Mouse (Mus musculus): ENCODE results near the gene Nxn. TPM values are rescaled to one million over a fixed set of nuclear protein-coding genes. Genes with fewer than 3 reads are reported as not detected.
"Not testable (repeated sequence)": the region's sequence is repeated elsewhere in the genome, so short reads cannot be mapped to it uniquely, and the experiment has no call there.

Gene Nxn
- polyA plus RNA-seq, 1 experiment from 2014 or later: 2.6 TPM

DNA sequence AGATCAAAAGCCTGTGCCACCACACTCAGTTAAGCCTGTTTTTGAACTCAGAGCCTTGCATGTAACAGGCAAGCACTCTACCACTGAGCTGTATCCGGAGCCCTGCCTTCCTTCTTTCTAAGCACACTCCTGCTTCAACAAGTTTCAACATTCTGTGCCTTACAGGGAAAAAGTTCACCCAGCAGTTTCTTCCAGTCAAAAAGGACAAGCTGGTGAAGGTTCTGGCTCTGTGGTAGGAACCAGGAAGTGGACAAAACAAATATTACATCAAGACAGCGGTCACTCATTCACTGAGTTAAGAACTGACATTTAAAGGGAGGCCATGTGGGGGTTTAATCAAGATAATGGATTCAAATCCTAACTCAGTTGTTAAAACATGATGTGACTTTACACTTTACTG, 183.9 kb downstream of the Nxn start:
- no peak overlapping the region for H3K4me2 ChIP-seq (ENCODE audit: low read depth, low read length)
- no peak overlapping the region for H3K27ac ChIP-seq (ENCODE audit: low read depth)
- TF ChIP-seq EP300 (IDR thresholded peaks at IDR 0.05; ENCODE audit: low read depth) (no peak), CTCF (IDR thresholded peaks at IDR 0.05; ENCODE audit: low read depth) (no peak)
- no peak for ATAC-seq
- WGBS (ENCODE audit: insufficient replicate concordance): 65% methylated on average over 2 of the region's 2 CpGs
- no peak for DNase-seq
- no peaks in the 10 kb centered on the region for H3K9me3 ChIP-seq (ENCODE audit: low read length)
- H3K36me3 ChIP-seq (replicated peaks; ENCODE audit: insufficient read depth, low read length): peaks cover 13% of the 10 kb centered on the region; the same call in 1 of the 2 replicates
- H3K9ac ChIP-seq (replicated peaks): no peak overlapping the region
- no peaks in the 10 kb centered on the region for H3K27me3 ChIP-seq (ENCODE audit: insufficient read depth, low read length)
- H3K4me3 ChIP-seq (ENCODE audit: low read depth, low read length): no peak overlapping the region
- H3K4me1 ChIP-seq (ENCODE audit: insufficient read depth): peaks cover 16% of the 10 kb centered on the region

DNA sequence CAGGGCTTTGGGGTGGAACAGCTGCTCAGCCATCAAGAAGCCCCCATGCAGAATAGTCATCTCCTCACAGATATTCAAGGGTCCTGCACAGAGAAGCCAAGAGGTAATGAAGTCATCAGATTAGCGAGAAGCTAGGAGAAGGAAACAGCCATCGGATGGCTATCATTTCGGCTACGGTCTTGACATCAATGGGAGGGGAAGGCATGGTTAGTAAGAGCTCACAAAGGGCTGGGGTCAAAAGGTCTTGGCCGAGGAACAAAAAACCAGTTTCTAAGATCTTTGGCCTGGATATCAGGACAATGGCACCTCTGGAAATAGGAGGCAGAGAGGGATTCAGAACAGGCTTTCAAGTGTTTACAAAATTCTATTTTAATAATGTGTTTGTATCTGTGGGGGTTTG, 185.1 kb downstream of the Nxn start:
- no peak overlapping the region for H3K27ac ChIP-seq (ENCODE audit: low read depth)
- no peak for DNase-seq
- no peak overlapping the region for H3K9ac ChIP-seq (replicated peaks)
- H3K27me3 ChIP-seq (ENCODE audit: insufficient read depth, low read length): no peaks in the 10 kb centered on the region
- H3K4me3 ChIP-seq (ENCODE audit: low read depth, low read length): no peak overlapping the region
- peaks cover 16% of the 10 kb centered on the region for H3K4me1 ChIP-seq (ENCODE audit: insufficient read depth)
- H3K36me3 ChIP-seq (replicated peaks; ENCODE audit: insufficient read depth, low read length): peaks cover 11% of the 10 kb centered on the region; the same call in 1 of the 2 replicates
- no peak for TF ChIP-seq CTCF (IDR thresholded peaks at IDR 0.05; ENCODE audit: low read depth)
- WGBS (ENCODE audit: insufficient replicate concordance): 87% methylated on average over 5 of the region's 5 CpGs
- H3K4me2 ChIP-seq (ENCODE audit: low read depth, low read length): no peak overlapping the region
- no peaks in the 10 kb centered on the region for H3K9me3 ChIP-seq (ENCODE audit: low read length)
- ATAC-seq: no peak

DNA sequence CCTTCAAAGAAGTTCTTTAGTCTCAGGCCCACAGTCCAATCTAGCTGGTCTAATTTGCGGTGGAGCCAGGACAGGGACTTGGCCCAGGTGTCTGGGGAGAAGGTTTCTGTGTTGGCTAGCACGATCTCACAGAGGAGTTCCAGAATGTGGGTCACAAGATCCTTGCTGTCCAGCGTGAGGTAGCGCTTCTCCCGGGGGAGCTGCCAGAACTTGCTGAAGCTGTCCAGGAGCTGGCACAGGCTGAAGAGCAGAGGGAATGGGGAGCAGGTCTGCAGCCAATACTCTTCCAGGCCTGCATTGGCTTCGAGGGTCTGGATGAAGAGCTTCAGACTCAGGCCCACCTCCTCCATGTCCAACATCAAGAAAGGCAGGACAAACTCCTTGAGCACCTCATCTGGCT, 187.3 kb downstream of the Nxn start:
- H3K27me3 ChIP-seq (ENCODE audit: insufficient read depth, low read length); H3K9me3 ChIP-seq (ENCODE audit: low read length); DNase-seq; H3K4me3 ChIP-seq (ENCODE audit: low read depth, low read length); H3K27ac ChIP-seq (ENCODE audit: low read depth); H3K4me2 ChIP-seq (ENCODE audit: low read depth, low read length); ATAC-seq; H3K9ac ChIP-seq (replicated peaks); H3K4me1 ChIP-seq (ENCODE audit: insufficient read depth): not testable (repeated sequence)
- peaks cover 17% of the 10 kb centered on the region; the same call in 1 of the 2 replicates for H3K36me3 ChIP-seq (replicated peaks; ENCODE audit: insufficient read depth, low read length)
- WGBS (ENCODE audit: insufficient replicate concordance): 74% methylated on average over 2 of the region's 6 CpGs

DNA sequence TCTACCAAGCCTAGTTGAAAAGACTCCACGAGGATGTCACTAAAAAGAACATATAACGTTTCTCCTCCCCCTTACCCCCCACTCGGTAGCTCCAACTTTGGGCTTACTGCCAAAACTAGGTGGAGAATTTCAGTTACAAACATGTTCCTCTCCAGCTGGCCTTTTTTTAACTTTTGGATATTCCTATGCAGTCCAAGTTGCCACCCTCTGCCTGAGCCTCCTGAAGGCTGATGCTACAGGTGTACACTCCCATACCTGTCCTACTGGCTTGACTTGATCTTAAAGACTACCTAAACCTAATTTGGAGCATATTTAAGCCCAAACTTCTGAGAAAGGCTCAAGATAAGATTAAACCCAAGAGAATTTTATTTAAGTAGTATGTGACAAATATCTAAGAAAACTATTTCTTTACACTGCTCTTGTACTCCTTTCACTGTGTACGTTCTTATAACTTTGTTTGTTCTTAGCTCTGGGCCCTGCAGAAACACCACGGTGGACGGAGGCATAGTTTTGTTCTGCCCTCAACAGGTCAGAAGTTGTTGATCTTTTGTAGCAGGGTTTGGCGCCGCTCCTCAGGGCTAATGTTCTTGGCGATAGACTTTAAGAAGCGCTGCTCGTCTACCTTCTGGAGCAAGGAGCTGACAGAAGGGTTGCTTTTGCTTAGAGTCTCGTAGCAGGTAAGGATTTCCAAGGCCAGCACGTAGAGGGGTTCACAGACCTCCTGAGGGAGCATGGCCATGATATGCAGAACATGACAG, 188.5 kb downstream of the Nxn start:
- 80% methylated on average over 13 of the region's 13 CpGs for WGBS (ENCODE audit: insufficient replicate concordance)
- peaks cover 17% of the 10 kb centered on the region; the same call in 1 of the 2 replicates for H3K36me3 ChIP-seq (replicated peaks; ENCODE audit: insufficient read depth, low read length)

More for the DNA sequence above, 188.5 kb downstream of the Nxn start:
- DNase-seq: no peak
- Histone ChIP-seq H3K27ac (ENCODE audit: low read depth) (no peak overlapping the region), H3K4me2 (ENCODE audit: low read depth, low read length) (no peak overlapping the region), H3K4me1 (ENCODE audit: insufficient read depth) (peaks cover 3% of the 10 kb centered on the region; the same call in 1 of the 2 replicates), H3K9ac (replicated peaks) (no peak overlapping the region), H3K27me3 (ENCODE audit: insufficient read depth, low read length) (no peaks in the 10 kb centered on the region), H3K9me3 (ENCODE audit: low read length) (no peaks in the 10 kb centered on the region), H3K4me3 (ENCODE audit: low read depth, low read length) (no peak overlapping the region)
- no peak for TF ChIP-seq CTCF (IDR thresholded peaks at IDR 0.05; ENCODE audit: low read depth)
- TF ChIP-seq EP300 (IDR thresholded peaks at IDR 0.05; ENCODE audit: low read depth): no peak
- ATAC-seq: no peak

Other genes starting within 250 kb of the Nxn start
- gene Vps53, start 219.5 kb downstream of the Nxn start, polyA plus RNA-seq (2015; fragmentation: Nextera tagmentation; extraction: Ambion mirVana): 15.4 and 16.2 TPM in 2 replicates
- gene Fam57a, start 219.5 kb downstream of the Nxn start, polyA plus RNA-seq (2015; fragmentation: Nextera tagmentation; extraction: Ambion mirVana): 2.3 and 2.5 TPM in 2 replicates
- 0.73 and 0.86 TPM in 2 replicates for gene Dbil5, start 181.5 kb downstream of the Nxn start, polyA plus RNA-seq (2015; fragmentation: Nextera tagmentation; extraction: Ambion mirVana)
- 6.8 and 9.5 TPM in 2 replicates for gene Gemin4, start 181.5 kb downstream of the Nxn start, polyA plus RNA-seq (2015; fragmentation: Nextera tagmentation; extraction: Ambion mirVana)
- gene Mrm3, start 155.4 kb downstream of the Nxn start, polyA plus RNA-seq (2015; fragmentation: Nextera tagmentation; extraction: Ambion mirVana): 13.9 and 14.8 TPM in 2 replicates
- gene Glod4, start 155.4 kb downstream of the Nxn start, polyA plus RNA-seq (2015; fragmentation: Nextera tagmentation; extraction: Ambion mirVana): 41.8 and 43.6 TPM in 2 replicates
- gene Timm22, start 7.8 kb upstream of the Nxn start, polyA plus RNA-seq (2015; fragmentation: Nextera tagmentation; extraction: Ambion mirVana): 35.0 and 38.4 TPM in 2 replicates
- gene Abr, start 223.2 kb upstream of the Nxn start, polyA plus RNA-seq (2015; fragmentation: Nextera tagmentation; extraction: Ambion mirVana): 3.4 and 3.6 TPM in 2 replicates